Mouse (Mus musculus) embryonic fibroblast, embryonic 13.5 days (primary cell): ENCODE data around the gene Ptpn13.

Experiments
- CTCF ChIP-seq: IDR thresholded peaks from 2 replicates; pipeline ENCODE4 v1.5.1; 2011; ENCODE audit warnings: mild to moderate bottlenecking, control low read depth, low read length, moderate library complexity, borderline replicate concordance; ENCODE audit not compliant: insufficient read depth
- POLR2A ChIP-seq: IDR thresholded peaks from 2 replicates; pipeline ENCODE4 v1.6.1; 2011; ENCODE audit warnings: low read depth, mild to moderate bottlenecking, control low read depth, low read length, moderate library complexity

GRCm38 (mm10) chr5:103622321-103622720, 197.3 kb downstream of the Ptpn13 start:
- TF ChIP-seq POLR2A (no peak), CTCF (no peak)
